Mouse (Mus musculus) layer of hippocampus, adult 11-12 months (tissue): ENCODE data around the gene Sms.

Experiments used
- DNase-seq: peaks from one replicate; pipeline ENCODE4 v3.0.0; 2022; ENCODE audit warnings: low spot score

Sms gene

DNA sequence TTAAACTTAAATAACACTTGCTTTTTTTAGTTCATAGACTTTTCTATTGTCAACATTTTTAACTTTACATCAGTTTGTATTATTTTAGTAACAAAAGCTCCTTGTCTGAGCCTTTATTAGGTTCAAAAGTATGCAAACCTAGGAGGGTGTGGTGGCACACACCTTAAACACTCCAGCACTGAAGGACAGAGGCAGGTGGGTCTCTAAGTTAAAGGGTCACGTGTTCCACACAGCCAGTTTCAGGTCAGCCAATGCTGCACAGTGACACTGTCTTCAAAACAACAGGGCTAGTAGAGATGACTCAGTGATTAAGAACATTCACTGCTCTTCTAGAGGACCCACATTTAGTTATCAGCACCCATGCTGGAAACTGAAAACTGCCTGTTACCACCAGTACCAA is 43.1 kb downstream of the Sms start:
- DNase-seq, result no peak

DNA sequence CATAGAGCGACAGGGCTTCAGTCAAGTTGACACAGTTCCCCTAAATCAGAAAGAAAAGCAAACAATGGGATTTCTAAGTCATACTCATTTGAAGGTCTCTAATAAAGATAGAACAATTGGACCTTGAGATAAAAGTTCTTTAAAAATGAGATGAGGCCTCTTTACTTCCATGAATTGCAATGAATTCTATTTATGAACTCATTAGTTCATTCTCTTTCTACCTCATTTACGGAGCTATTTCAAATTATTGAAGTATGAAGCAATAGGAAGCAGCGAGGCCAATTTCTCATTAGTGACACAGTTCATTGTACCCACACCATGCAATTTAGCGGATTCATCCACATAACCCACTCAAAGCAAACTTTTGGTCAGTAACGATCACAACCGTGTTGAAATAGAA is 44.7 kb downstream of the Sms start:
- DNase-seq, result no peak

DNA sequence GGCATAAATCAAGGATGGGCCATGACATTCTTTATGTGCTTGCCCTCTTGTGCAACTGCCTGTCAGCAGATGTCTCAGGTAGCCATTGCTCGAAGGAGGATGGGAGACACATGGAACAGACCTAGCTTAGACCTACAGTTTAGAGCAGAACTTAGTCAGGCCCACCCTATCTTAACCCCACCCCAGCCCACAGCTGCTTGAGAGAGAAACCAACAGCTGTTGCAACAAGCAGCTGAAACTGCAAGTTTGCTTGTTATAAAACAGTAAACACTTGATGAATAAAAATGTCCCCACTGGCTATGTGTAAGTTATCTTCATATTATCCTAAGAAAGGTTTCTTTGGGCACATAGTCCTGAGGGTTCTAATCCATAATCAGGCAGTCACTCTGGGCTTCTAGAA is 57.3 kb downstream of the Sms start:
- DNase-seq, result no peak

DNA sequence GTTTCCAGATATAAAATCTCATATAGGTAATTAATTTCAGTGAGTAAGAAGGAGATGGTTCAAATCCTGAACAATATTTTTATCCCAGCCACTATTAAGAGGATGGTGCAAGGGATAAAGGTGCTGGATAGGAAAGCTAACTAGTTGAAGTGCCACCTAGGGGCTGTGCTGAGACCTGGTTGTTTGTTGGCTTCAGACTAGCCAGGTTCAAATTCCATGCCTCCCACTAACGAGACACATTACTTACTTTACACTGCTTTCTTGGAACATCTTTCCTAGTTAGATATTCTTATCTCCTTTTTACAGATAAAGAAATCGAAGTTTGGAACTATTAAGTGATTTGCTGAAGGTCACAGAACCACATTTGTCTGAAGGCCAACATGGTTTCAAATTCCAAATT is 72.6 kb downstream of the Sms start:
- DNase-seq, result no peak

DNA sequence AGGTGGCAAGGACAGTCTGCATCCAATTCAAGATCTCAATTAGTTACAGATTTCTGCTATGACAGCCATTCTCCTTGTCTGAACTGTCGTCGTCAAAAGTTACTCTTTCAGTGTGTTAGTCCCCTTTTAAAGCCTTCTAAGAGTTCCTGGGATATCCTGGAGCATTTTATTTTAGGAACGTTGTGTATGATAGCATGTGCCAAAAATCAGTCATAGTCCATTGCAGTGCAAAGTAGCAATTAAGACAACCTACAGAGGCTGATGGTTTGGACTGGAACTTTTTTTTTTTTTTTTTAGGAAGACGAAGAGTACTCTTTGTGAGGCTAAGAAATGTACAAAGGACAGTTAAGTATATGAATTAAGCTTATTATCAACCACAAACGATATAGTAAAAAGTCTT is 76.9 kb downstream of the Sms start, which contains the start of gene Phex:
Gene Phex (minus strand): TSS at position 101 of the 400 bp plus-strand sequence.
- DNase-seq, result no peak

DNA sequence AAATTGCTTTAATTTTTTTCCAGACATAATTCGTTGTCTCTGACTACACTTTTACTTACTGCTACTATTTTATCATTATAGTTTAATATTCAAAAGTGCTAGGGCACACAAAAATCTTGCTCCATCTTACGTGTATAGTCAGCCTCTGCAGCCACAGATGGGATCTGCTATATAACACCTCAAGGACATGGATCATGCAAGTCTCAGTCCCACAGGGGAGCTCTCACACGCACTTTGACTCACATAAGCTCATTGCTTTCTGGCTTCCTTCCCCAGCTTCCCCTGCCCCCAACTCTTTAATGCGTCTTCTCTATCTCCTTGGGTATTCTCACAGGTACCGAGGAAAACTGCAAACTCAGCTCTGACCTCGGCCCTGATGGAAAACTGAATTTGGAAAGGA is 87.2 kb downstream of the Sms start:
- no peak for DNase-seq
